Mouse (Mus musculus) activated CD4-positive, CD25-positive, alpha-beta regulatory T cell, adult 9 weeks (primary cell): ENCODE measurements around the gene Abca1. TPM values are rescaled to one million over a fixed set of nuclear protein-coding genes. Genes with fewer than 3 reads are reported as not detected.

Source experiments
- polyA plus RNA-seq: library from polyadenylated mRNA; unstranded; fragments of 100-300 nt; shearing (Covaris generic); gene quantifications from one replicate; pipeline ENCODE4 v1.2.1, GENCODE M21; 2017

The Abca1 gene
- 11.5 TPM for polyA plus RNA-seq

DNA sequence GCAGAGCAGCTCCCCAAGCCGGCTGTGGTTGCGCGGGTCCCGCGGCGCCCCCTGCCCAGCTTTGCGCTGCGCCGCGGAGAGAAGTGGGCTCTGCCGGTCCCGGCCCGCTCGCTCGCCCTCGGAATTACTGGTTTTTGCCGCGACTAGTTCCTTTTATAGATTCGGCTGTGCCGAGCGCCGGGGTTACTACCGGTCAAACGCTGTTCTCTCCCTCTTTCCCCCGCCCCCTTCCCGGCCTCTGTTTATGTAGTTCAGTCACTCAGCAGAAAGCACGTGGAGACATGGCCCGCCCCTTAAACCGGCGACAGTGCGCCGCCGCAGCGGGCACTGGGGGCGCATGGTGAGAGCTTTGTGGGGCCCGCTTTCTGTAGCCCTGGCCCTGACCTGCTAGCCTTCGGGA is at the start of gene Abca1:
TSS of gene Abca1 (minus strand) at position 129 of the 400 bp plus-strand sequence.

DNA sequence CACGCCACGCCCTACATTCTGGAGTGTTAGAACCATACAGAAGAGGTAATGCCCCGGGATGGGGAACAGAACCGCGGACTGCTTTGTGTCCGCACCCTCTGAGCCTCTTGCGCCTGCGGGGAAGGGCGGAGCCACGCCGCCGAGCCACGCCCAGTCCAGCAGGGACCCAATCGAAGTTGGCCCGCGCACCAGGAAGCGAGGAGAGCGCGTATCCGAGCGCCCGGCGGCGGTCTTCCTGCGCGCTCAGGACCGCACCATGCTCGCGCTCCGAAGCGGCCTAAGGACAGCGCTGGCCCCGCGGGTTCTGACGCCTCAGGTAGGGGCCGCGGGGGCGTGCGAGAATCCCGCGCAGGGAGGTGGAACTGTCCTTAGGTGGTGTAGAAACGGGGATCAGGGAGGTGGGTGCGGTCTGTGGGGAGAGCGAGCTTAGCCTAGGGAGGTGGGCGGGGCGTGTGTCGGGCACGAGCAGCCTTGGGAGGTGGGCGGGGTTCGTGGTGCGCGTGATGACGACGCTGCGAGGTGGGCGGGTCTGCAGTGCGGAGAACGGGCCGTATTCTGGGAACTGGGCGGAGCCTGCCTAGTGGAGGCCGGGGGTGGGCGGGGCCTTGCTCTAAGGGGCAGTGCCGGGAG is 147.8 kb downstream of the Abca1 start, which contains the start of gene Nipsnap3b:
TSS of gene Nipsnap3b (plus strand) at position 149 of the 630 bp plus-strand sequence.

DNA sequence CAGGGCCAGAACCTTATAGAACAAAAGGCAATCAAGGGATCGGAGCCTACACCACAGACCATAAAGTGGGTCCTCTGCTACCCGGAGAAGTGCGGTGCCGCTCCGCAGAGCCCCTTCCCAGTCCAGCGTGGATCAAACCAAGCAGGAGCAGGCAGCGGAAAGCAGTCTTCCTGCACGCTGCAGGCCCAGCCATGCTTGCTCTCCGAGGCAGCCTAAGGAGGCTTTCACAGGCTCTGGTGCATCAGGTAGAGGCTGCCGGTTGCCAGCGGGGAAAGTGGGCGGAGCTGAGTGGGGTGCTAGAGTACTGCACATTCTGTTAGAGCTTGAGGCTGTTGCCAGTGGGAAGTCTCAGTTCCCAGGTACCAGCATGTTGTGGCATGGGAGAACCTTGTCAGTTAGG is 170.4 kb downstream of the Abca1 start, which contains the start of gene Nipsnap3a:
TSS of gene Nipsnap3a (plus strand) at position 25 of the 400 bp plus-strand sequence.

Other genes starting within 250 kb of the Abca1 start
- gene Olfr272, start 240.7 kb downstream of the Abca1 start, polyA plus RNA-seq = not detected
- gene Olfr270, start 195.3 kb downstream of the Abca1 start, polyA plus RNA-seq = not detected
- not detected for gene Nipsnap3a, start 170.6 kb downstream of the Abca1 start, polyA plus RNA-seq
- 82.2 TPM for gene Nipsnap3b, start 148.0 kb downstream of the Abca1 start, polyA plus RNA-seq